ENCODE assay signal across 21 mouse cellular contexts in genomic region chr5:126944861-126945260, GRCm38 (mm10).
A peak's percentile ranks its signal among the peaks of the same experiment; 100 is the strongest.
DNase-seq lines count a peak whose midpoint lies in the region; ATAC-seq and TF ChIP-seq lines count a peak whose summit lies in the region.
"Had no signal": no experiment of that assay in that cellular context is flagged by ENCODE, and none has a peak within 500 bp of the region (broad histone marks: within the 10 kb centered on the region; RNA-seq: fewer than 3 reads in every experiment).

No protein-coding gene starts in this region.

- WGBS in hindbrain, postnatal 0 days = 49% methylated on average over 7 of the region's 7 CpGs
- WGBS in hindbrain, embryonic 12.5 days = 85% methylated on average over 7 of the region's 7 CpGs

- H3K9me3 ChIP-seq in hindbrain, postnatal 0 days (ENCODE audit: low read length) = no peaks in the 10 kb centered on the region
- no peaks in the 10 kb centered on the region for H3K9me3 ChIP-seq in hindbrain, embryonic 12.5 days (replicated peaks)
- H3K9me3 ChIP-seq: forebrain, embryonic 12.5 days; heart, embryonic 15.5 days; limb, embryonic 15.5 days had no signal

- no peak overlapping the region for H3K4me2 ChIP-seq in hindbrain, postnatal 0 days (ENCODE audit: low read depth, low read length)
- no peak overlapping the region for H3K4me2 ChIP-seq in hindbrain, embryonic 12.5 days (replicated peaks)
- H3K4me2 ChIP-seq: forebrain, embryonic 12.5 days; heart, embryonic 15.5 days; limb, embryonic 15.5 days; midbrain, embryonic 11.5 days had no signal

- no peaks in the 10 kb centered on the region for H3K27me3 ChIP-seq in hindbrain, postnatal 0 days (ENCODE audit: insufficient read depth, low read length)
- no peaks in the 10 kb centered on the region for H3K27me3 ChIP-seq in hindbrain, embryonic 12.5 days
- H3K27me3 ChIP-seq: forebrain, embryonic 12.5 days; heart, embryonic 15.5 days; limb, embryonic 15.5 days; Patski had no signal

- no peaks in the 10 kb centered on the region for H3K36me3 ChIP-seq in hindbrain, postnatal 0 days (ENCODE audit: insufficient read depth, low read length)
- H3K36me3 ChIP-seq in hindbrain, embryonic 12.5 days = no peaks in the 10 kb centered on the region
- H3K36me3 ChIP-seq: forebrain, embryonic 12.5 days; heart, embryonic 15.5 days; limb, embryonic 15.5 days had no signal

- DNase-seq in cerebellum, postnatal 14 days = peak; percentile 81 to 83
- no peak for DNase-seq in cerebellum, adult 9-10 months
- DNase-seq in hindbrain, postnatal 0 days (ENCODE audit: low spot score) = peak; percentile 43
- DNase-seq in right cerebral cortex, adult 18-20 months = peak; percentile 3
- DNase-seq in right cerebral cortex, adult 2 months (ENCODE audit: low spot score in 2 of 2) = no peak
- no peak for DNase-seq in spleen, postnatal 14 days (ENCODE audit: low spot score in 2 of 2)
- no peak for DNase-seq in gastrocnemius, adult 8-10 months (ENCODE audit: low spot score in 2 of 2)
- DNase-seq: B cell, adult 2 months; embryo, embryonic 11 days; kidney, adult 18-20 months; kidney, postnatal 14 days; liver, postnatal 0 days; retina, postnatal 1 day had no signal

- no peak overlapping the region for H3K27ac ChIP-seq in hindbrain, postnatal 0 days
- no peak overlapping the region for H3K27ac ChIP-seq in hindbrain, embryonic 12.5 days
- H3K27ac ChIP-seq: forebrain, embryonic 12.5 days; heart, embryonic 15.5 days; limb, embryonic 15.5 days had no signal

- no peaks in the 10 kb centered on the region for H3K4me1 ChIP-seq in hindbrain, postnatal 0 days (ENCODE audit: insufficient read depth, low read length)
- H3K4me1 ChIP-seq in hindbrain, embryonic 12.5 days = no peaks in the 10 kb centered on the region
- H3K4me1 ChIP-seq: forebrain, embryonic 12.5 days; heart, embryonic 15.5 days; limb, embryonic 15.5 days had no signal

- no peak for ATAC-seq in hindbrain, postnatal 0 days
- ATAC-seq in hindbrain, embryonic 12.5 days (ENCODE audit: low FRiP score) = no peak
- ATAC-seq: hindbrain, embryonic 16.5 days; liver, postnatal 0 days; Patski had no signal

- no peak overlapping the region for H3K4me3 ChIP-seq in hindbrain, postnatal 0 days (ENCODE audit: low read length)
- no peak overlapping the region for H3K4me3 ChIP-seq in hindbrain, embryonic 12.5 days
- H3K4me3 ChIP-seq: forebrain, embryonic 12.5 days; heart, embryonic 15.5 days; limb, embryonic 15.5 days; myocyte had no signal

- no peak overlapping the region for H3K9ac ChIP-seq in hindbrain, postnatal 0 days (replicated peaks; ENCODE audit: low read length)
- H3K9ac ChIP-seq in hindbrain, embryonic 12.5 days = no peak overlapping the region
- H3K9ac ChIP-seq: forebrain, embryonic 12.5 days; heart, embryonic 15.5 days; limb, embryonic 15.5 days; liver, postnatal 0 days had no signal

- no peak for TF ChIP-seq CTCF in hindbrain, postnatal 0 days (IDR thresholded peaks at IDR 0.05; ENCODE audit: low read depth)

Comparison
In these comparisons a context has a peak if more than half of its experiments do, and no peak if none do; other contexts are left out.
1. DNase-seq: peak in cerebellum, postnatal 14 days (2 of 2), hindbrain, postnatal 0 days (single experiment) and right cerebral cortex, adult 18-20 months (single experiment); none in cerebellum, adult 9-10 months (single experiment), right cerebral cortex, adult 2 months (0 of 2), spleen, postnatal 14 days (0 of 2) and gastrocnemius, adult 8-10 months (0 of 2).